Mouse (Mus musculus) lung, postnatal 10 days (tissue): ENCODE measurements around the gene 4930426L09Rik.

Source experiments
- DNase-seq: peaks from one replicate; pipeline ENCODE4 v3.0.0; 2021

The 4930426L09Rik gene

DNA sequence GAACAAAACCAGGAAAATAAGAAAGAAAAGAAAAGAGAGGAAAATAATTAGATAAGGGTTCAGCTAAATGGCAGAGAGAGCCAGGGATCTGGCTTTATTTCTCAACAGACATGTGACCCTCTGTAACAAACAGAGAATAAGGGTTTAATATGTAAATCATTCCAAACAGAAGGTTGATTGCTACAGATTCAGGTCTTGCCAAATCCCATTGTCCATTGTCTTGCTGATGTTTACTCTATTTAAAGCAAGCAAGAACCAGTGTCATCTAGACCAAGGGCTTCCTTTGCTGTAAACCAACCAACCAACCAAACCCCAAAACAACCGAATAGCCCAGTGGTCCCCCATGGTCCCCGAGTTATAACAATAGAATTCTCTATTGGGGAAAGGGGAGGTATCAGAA is 19.9 kb downstream of the 4930426L09Rik start:
- no peak for DNase-seq

DNA sequence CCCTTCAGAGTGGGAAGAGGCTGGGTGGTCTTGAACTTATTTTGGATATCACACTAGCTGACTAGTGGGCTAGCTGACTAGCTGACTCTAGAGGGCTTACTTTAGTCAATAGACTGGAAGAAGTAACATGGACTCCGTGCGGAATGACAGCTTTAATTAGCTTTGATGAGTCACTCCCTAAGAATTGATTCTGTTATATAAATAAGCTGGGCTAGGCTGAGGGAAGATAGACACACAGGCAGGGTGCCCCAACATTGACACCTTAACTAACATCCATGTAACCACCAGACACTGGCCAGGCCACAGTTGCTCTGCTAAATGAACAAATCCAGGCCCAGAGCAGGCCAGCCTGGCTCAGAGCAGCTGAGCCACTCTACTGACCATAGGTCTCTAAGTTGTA is 26.7 kb downstream of the 4930426L09Rik start:
- no peak for DNase-seq

GRCm38 (mm10) chr2:19037430-19037829 is 39.3 kb downstream of the 4930426L09Rik start:
- DNase-seq: peak; percentile 32

DNA sequence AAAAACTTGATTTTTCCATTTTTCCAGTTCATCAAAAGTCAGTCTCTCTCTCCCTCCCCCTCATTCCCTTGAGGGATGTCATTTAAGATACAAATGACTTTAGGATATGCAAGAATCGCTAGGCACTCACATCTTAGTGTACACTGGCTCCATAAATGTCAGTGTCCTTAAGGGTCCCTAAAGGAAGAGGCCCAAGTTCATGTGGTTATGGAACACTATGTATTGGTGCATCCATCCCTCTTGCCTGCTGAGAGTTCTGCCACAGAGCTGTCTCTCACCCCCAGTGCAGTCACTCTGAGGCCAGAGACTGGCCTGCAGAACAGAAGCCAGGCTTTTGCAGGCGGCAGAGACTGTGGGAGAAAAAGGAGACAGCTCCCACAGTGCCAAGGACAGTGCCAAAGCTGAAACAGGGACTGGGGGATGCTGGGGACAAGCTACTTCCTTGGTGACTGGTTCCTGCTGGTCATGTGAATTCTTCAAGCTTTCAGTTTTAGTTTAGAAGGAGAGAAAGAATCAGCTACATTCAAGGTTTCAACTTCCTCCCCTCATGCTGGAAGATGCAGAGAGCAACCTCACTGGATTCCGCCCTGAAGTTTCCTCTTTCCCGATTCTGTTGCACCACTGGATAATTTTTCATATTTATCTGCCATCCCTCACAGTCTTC is 39.9 kb downstream of the 4930426L09Rik start:
- DNase-seq: peak; percentile 18

- no peak for DNase-seq
These were observed 50.1 kb downstream of the 4930426L09Rik start for GRCm38 (mm10) chr2:19048225-19048624.

GRCm38 (mm10) chr2:19049341-19049740 is 51.2 kb downstream of the 4930426L09Rik start:
- no peak for DNase-seq
